Mouse (Mus musculus): ENCODE results near the gene Shpk.

DNA sequence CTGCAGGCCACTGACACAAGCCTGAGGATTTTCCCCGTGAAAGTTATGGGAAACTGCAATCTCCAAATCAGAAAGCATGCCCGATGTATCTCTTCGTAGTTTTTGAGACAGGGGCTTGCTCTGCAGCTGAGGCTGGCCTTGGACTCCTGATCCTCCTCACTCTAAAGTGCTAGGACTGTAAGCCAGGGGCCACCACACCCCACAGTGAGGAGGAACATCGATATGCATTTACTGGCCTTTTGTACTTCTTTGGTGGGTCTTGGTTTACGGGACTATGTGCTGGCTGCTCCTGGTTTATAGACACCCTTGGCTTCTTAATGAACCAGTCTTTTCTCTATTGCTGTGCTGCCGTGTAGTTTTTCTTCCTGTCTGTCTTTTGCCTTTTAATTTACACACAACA is 42.9 kb downstream of the Shpk start:
- TF ChIP-seq EP300 (IDR thresholded peaks at IDR 0.05; ENCODE audit: insufficient read depth, low read depth, low read length), result no peak
- no peak for TF ChIP-seq CTCF (IDR thresholded peaks at IDR 0.05; ENCODE audit: low read depth, low read length)
- no peak for TF ChIP-seq POLR2A (IDR thresholded peaks at IDR 0.05; ENCODE audit: insufficient read depth, low read length)
